Mouse (Mus musculus) intestine, postnatal 0 days (tissue): Measurements from ENCODE around the gene Il12rb1. TPM values are rescaled to one million over a fixed set of nuclear protein-coding genes. Genes with fewer than 3 reads are reported as not detected.

ENCODE experiments used
- ATAC-seq: fragments of 200-750 bp; cut with Nextera tagmentation; 2 replicates; pipeline ENCODE4 v1.8.0; 2017; ENCODE audit warnings: mild to moderate bottlenecking, moderate TSS enrichment, moderate library complexity
- H3K27ac ChIP-seq: fragments of 300-500 bp; sonication (generic); 2 replicates; pipeline ENCODE4 v1.5.1; 2014; ENCODE audit warnings: mild to moderate bottlenecking, low read depth, low read length, moderate library complexity
- H3K27me3 ChIP-seq: fragments of 300-500 bp; sonication (generic); replicated peaks from 2 replicates; pipeline ENCODE4 v1.6.1; 2014; ENCODE audit warnings: low read length, mixed read lengths; ENCODE audit not compliant: control insufficient read depth, insufficient read depth
- H3K36me3 ChIP-seq: fragments of 300-500 bp; sonication (generic); 2 replicates; pipeline ENCODE4 v1.6.1; 2014; ENCODE audit warnings: mild to moderate bottlenecking, moderate library complexity; ENCODE audit not compliant: control insufficient read depth, insufficient read depth
- H3K4me1 ChIP-seq: fragments of 300-500 bp; sonication (generic); replicated peaks from 2 replicates; pipeline ENCODE4 v1.6.1; 2014; ENCODE audit warnings: antibody characterized with exemption, low read length, mixed read lengths; ENCODE audit not compliant: control insufficient read depth, insufficient read depth
- H3K4me2 ChIP-seq: fragments of 300-500 bp; sonication (generic); replicated peaks from 2 replicates; pipeline ENCODE4 v1.6.1; 2014; ENCODE audit warnings: low read depth, mild to moderate bottlenecking, moderate library complexity
- H3K4me3 ChIP-seq: fragments of 300-500 bp; sonication (generic); 2 replicates; pipeline ENCODE4 v1.5.1; 2014; ENCODE audit warnings: low read depth, low read length
- H3K9ac ChIP-seq: fragments of 300-500 bp; sonication (generic); 2 replicates; pipeline ENCODE4 v1.6.1; 2014; ENCODE audit warnings: mild to moderate bottlenecking, low read depth, low read length
- H3K9me3 ChIP-seq: fragments of 300-500 bp; sonication (generic); 2 replicates; pipeline ENCODE4 v1.6.1; 2016; ENCODE audit warnings: mixed run types; ENCODE audit not compliant: control insufficient read depth
- CTCF ChIP-seq: sonication (generic); IDR thresholded peaks from 2 replicates; pipeline ENCODE4 v1.5.1; 2016; ENCODE audit warnings: low read depth, mild to moderate bottlenecking, control low read depth, antibody characterized with exemption, moderate library complexity
- WGBS: fragments of 180-500 bp; shearing (Covaris S2); extraction: QIAGEN DNeasy Blood & Tissue Kit; methylation state at CpG from one replicate; pipeline ENCODE4 v1.1.7; 2014; 5-methylcytosine and 5-hydroxymethylcytosine counted together
- polyA plus RNA-seq: library from polyadenylated mRNA; unstranded; fragments of >200 nt; fragmentation: Nextera tagmentation; extraction: Ambion mirVana; gene quantifications from 2 replicates; pipeline ENCODE4 v1.2.1, GENCODE M21; 2015

Gene Il12rb1
- polyA plus RNA-seq, 1 experiment from 2014 or later = 0.29 TPM

DNA sequence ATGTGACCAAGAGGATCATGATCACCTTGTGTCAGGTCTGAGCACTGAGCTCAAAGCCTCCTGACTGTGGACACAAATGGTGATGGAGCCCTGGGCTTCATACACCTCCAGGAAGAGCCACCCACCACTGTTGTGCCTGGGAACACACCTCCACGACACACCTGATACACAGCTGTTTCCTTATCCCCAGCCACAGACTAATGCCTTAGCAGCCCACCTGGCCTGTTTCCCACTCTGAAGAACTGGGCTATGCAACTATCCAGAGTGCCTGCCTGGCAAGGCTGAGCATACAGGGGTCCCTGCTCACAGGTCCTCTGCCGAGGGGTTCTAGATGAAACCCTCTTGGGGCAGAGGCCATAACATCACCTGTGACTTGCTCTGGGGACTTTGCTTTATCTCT is 14.0 kb upstream of the Il12rb1 start:
- TF ChIP-seq CTCF = no peak
- WGBS = 74% methylated on average over 2 of the region's 2 CpGs
- peaks cover 4% of the 10 kb centered on the region; the same call in 1 of the 2 replicates for H3K36me3 ChIP-seq
- no peak overlapping the region for H3K4me3 ChIP-seq
- H3K4me1 ChIP-seq = peaks cover 17% of the 10 kb centered on the region
- no peak overlapping the region for H3K27ac ChIP-seq
- no peak overlapping the region for H3K9ac ChIP-seq
- ATAC-seq = no peak
- H3K4me2 ChIP-seq = no peak overlapping the region
- H3K27me3 ChIP-seq = no peaks in the 10 kb centered on the region
- no peaks in the 10 kb centered on the region for H3K9me3 ChIP-seq

DNA sequence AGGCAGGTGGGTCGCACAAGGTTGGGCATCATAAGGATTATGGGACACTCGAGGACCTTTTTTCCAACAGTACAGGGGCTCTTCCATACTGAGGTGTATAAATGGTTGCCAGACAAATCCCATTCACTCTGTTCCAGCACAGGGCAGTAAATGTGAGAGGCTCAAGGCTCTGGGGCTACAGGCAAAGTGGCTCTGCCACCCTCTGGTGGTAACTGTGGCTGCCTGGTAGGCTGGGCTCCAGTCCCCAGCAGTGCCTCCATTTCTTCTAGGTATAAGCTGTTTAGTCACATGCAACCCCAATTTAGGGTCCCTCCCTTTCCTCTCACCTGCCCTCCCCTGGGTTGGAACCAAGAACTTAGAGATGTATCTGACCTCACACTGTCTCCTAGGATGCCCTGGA is 12.9 kb upstream of the Il12rb1 start:
- Histone ChIP-seq H3K4me2 (peak overlapping the region; percentile 90), H3K9ac (no peak overlapping the region), H3K4me1 (peaks cover 17% of the 10 kb centered on the region), H3K4me3 (no peak overlapping the region), H3K9me3 (no peaks in the 10 kb centered on the region), H3K27me3 (no peaks in the 10 kb centered on the region), H3K27ac (no peak overlapping the region), H3K36me3 (no peaks in the 10 kb centered on the region)
- no peak for ATAC-seq
- 86% methylated on average over 2 of the region's 2 CpGs for WGBS
- TF ChIP-seq CTCF = peak; percentile 68

- Histone ChIP-seq H3K4me2 (peak overlapping the region; percentile 90), H3K9me3 (no peaks in the 10 kb centered on the region), H3K36me3 (no peaks in the 10 kb centered on the region), H3K4me1 (peaks cover 11% of the 10 kb centered on the region), H3K27ac (peak overlapping the region; percentile 76), H3K9ac (peak overlapping the region; percentile 73), H3K27me3 (no peaks in the 10 kb centered on the region), H3K4me3 (peak overlapping the region; percentile 61)
- no peak for ATAC-seq
- 2% methylated on average over 54 of the region's 54 CpGs for WGBS
- no peak for TF ChIP-seq CTCF
Observed at GRCm38 (mm10) chr8:70796403-70797080, 11.7 kb upstream of the Il12rb1 start.

GRCm38 (mm10) chr8:70797081-70798070 is 10.9 kb upstream of the Il12rb1 start:
- Histone ChIP-seq H3K4me3 (peak overlapping the region; percentile 61), H3K4me2 (peak overlapping the region; percentile 90), H3K9me3 (no peaks in the 10 kb centered on the region), H3K4me1 (peaks cover 7% of the 10 kb centered on the region; the same call in 1 of the 2 replicates), H3K9ac (peak overlapping the region; percentile 73), H3K27me3 (no peaks in the 10 kb centered on the region), H3K36me3 (no peaks in the 10 kb centered on the region), H3K27ac (peak overlapping the region; percentile 91)
- TF ChIP-seq CTCF = no peak
- under 1% methylated on average over 56 of the region's 57 CpGs for WGBS
- peak; percentile 86 for ATAC-seq

DNA sequence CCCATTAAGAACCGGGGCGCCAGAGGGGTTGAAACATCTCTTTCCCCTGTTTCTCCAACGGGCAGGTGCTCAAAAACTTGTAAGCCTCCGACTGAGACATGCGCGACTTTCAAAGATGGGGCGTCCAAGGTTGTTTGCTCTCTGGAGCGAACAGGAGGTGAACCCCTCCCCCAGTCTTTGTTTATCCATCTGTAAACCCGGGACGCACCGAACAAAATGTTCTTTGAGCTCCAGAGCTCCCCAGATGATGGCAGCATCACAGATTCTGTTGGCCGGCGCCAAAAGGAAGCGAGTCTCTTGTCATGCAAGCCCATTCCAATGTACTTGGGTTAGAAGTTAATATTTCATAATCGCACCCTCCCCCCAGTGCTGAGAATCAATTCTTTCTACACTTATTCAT is 10.0 kb upstream of the Il12rb1 start:
- ATAC-seq = no peak
- no peaks in the 10 kb centered on the region for H3K27me3 ChIP-seq
- H3K9me3 ChIP-seq = no peaks in the 10 kb centered on the region
- H3K27ac ChIP-seq = peak overlapping the region; percentile 91
- peak overlapping the region; percentile 90 for H3K4me2 ChIP-seq
- peaks cover 7% of the 10 kb centered on the region; the same call in 1 of the 2 replicates for H3K4me1 ChIP-seq
- TF ChIP-seq CTCF = no peak
- peak overlapping the region; percentile 61; the same call in 1 of the 2 replicates for H3K4me3 ChIP-seq
- 9% methylated on average over 15 of the region's 15 CpGs for WGBS
- H3K36me3 ChIP-seq = no peaks in the 10 kb centered on the region
- H3K9ac ChIP-seq = 0 out of 2 replicates have a peak overlapping the region, but pooled peaks have one; percentile 62

GRCm38 (mm10) chr8:70800648-70801047 is 7.6 kb upstream of the Il12rb1 start:
- 68% methylated on average over 10 of the region's 10 CpGs for WGBS
- H3K4me3 ChIP-seq = no peak overlapping the region
- H3K4me1 ChIP-seq = peaks cover 10% of the 10 kb centered on the region; the same call in 1 of the 2 replicates
- no peak overlapping the region for H3K9ac ChIP-seq
- no peaks in the 10 kb centered on the region for H3K9me3 ChIP-seq
- H3K4me2 ChIP-seq = no peak overlapping the region
- no peak overlapping the region for H3K27ac ChIP-seq
- no peaks in the 10 kb centered on the region for H3K36me3 ChIP-seq
- H3K27me3 ChIP-seq = no peaks in the 10 kb centered on the region
- ATAC-seq = no peak
- TF ChIP-seq CTCF = no peak
